Mouse (Mus musculus) neural tube, postnatal 0 days (tissue): ENCODE results near the gene Olfr1297. TPM values are rescaled to one million over a fixed set of nuclear protein-coding genes. Genes with fewer than 3 reads are reported as not detected.

Experiments used
- polyA plus RNA-seq: library from polyadenylated mRNA; unstranded; fragments of >200 nt; fragmentation: Nextera tagmentation; extraction: Ambion mirVana; gene quantifications from 2 replicates; pipeline ENCODE4 v1.2.1, GENCODE M21; 2015

The Olfr1297 gene
- not detected in 2 replicates for polyA plus RNA-seq

GRCm38 (mm10) chr2:111626397-111626796 is at the start of gene Olfr1297:
TSS of gene Olfr1297 (minus strand) at chr2:111626497.

GRCm38 (mm10) chr2:111661119-111661518 is 34.8 kb upstream of the Olfr1297 start, which contains the start of gene Olfr1299:
TSS of gene Olfr1299 (plus strand) at chr2:111661419.

GRCm38 (mm10) chr2:111649101-111649500 is 22.8 kb upstream of the Olfr1297 start, which contains the start of gene Olfr1298:
TSS of gene Olfr1298 (minus strand) at chr2:111649201.

GRCm38 (mm10) chr2:111569581-111569980 is 56.7 kb downstream of the Olfr1297 start, which contains the start of gene Olfr1295:
TSS of gene Olfr1295 (minus strand) at chr2:111569681.

Other genes starting within 250 kb of the Olfr1297 start
- not detected in 2 replicates for gene Olfr1286, start 203.4 kb downstream of the Olfr1297 start, polyA plus RNA-seq
- gene Olfr1287, start 177.4 kb downstream of the Olfr1297 start, polyA plus RNA-seq = not detected in 2 replicates
- not detected in 2 replicates for gene Olfr1288, start 152.4 kb downstream of the Olfr1297 start, polyA plus RNA-seq
- gene Olfr1289, start 145.7 kb downstream of the Olfr1297 start, polyA plus RNA-seq = not detected in 2 replicates
- not detected in 2 replicates for gene Olfr1290, start 132.7 kb downstream of the Olfr1297 start, polyA plus RNA-seq
- gene Olfr1291-ps1, start 129.3 kb downstream of the Olfr1297 start, polyA plus RNA-seq = not detected in 2 replicates
- gene Olfr1293-ps, start 101.3 kb downstream of the Olfr1297 start, polyA plus RNA-seq = not detected in 2 replicates
- gene Olfr1294, start 86.2 kb downstream of the Olfr1297 start, polyA plus RNA-seq = not detected in 2 replicates
- not detected in 2 replicates for gene Olfr1295, start 56.8 kb downstream of the Olfr1297 start, polyA plus RNA-seq
- gene Olfr1298, start 22.7 kb upstream of the Olfr1297 start, polyA plus RNA-seq = not detected in 2 replicates
- not detected in 2 replicates for gene Olfr1299, start 34.9 kb upstream of the Olfr1297 start, polyA plus RNA-seq
- gene Olfr1301, start 124.5 kb upstream of the Olfr1297 start, polyA plus RNA-seq = not detected in 2 replicates
- not detected in 2 replicates for gene Olfr1302, start 150.9 kb upstream of the Olfr1297 start, polyA plus RNA-seq
- gene Olfr1303, start 193.8 kb upstream of the Olfr1297 start, polyA plus RNA-seq = not detected in 2 replicates